Mouse (Mus musculus): ENCODE results near the gene Sart3.
A peak's percentile ranks its signal among the peaks of the same experiment; 100 is the strongest.

The Sart3 gene

GRCm38 (mm10) chr5:113723567-113724237 lies 48.6 kb downstream of the Sart3 start:
- DNase-seq = no peak

- DNase-seq = no peak
Measured at GRCm38 (mm10) chr5:113722224-113723013, 49.9 kb downstream of the Sart3 start.

GRCm38 (mm10) chr5:113719221-113719661 lies 53.1 kb downstream of the Sart3 start:
- no peak for DNase-seq

DNA sequence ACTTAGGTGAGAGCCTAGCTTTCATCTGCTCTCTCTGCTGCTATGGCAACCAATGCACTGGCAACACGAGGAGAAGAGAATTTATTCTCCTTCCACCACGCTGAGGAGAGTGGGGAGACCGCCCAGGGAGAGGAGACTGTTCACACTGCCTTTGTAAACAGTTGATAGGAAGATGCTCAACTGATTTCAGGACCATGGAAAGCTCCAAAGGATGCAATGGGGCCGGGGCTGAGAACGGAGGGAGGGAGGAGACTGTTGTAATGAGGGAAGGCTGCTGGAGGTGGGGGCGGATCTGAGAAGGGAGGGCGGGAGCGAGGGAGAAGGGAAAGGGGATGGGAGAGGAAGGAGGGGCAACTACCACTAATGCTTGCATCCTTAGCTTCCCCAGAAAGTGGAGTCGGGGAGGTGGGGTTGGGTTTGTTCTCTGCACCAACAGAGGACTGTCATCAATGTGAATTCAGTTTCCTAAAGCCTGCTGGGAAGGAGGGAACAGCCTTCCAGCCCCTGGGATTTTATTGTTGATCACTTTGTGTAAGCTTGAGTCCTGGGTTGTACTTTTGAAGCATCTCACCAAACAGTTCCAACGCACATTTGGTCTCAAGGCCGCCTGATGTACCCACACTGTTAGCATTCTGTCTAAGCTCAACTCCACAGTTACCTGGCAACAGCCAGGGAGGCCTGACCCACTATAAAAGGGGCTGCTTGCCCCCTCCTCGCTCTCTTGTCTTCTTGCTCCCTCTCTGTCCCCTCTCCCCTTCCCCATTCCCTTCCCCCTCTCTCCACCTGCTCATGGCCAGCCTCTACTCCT lies 55.5 kb downstream of the Sart3 start:
- peak; percentile 71 for DNase-seq

DNA sequence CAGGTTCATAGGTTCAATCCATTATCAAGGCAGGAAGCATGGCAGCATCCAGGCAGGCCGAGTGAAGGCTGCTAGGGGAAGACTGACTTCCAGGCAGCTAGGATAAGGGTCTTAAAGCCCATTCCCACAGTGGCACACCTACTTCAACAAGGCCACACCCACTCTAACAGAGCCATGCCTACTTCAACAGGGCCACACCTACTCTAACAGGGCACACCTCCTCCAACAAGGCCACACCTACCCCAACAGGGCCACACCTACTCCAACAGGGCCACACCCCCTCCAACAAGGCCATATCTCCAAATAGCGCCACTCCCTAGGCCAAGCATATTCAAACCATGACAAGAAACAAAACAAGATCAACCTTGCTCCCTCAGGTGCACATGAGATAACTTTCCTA lies 59.4 kb downstream of the Sart3 start:
- no peak for DNase-seq

GRCm38 (mm10) chr5:113703803-113704585 lies 68.3 kb downstream of the Sart3 start:
- peak; percentile 47 for DNase-seq

GRCm38 (mm10) chr5:113700388-113701023 lies 71.8 kb downstream of the Sart3 start:
- DNase-seq = no peak

GRCm38 (mm10) chr5:113694415-113694814 lies 77.9 kb downstream of the Sart3 start:
- DNase-seq = no peak

DNA sequence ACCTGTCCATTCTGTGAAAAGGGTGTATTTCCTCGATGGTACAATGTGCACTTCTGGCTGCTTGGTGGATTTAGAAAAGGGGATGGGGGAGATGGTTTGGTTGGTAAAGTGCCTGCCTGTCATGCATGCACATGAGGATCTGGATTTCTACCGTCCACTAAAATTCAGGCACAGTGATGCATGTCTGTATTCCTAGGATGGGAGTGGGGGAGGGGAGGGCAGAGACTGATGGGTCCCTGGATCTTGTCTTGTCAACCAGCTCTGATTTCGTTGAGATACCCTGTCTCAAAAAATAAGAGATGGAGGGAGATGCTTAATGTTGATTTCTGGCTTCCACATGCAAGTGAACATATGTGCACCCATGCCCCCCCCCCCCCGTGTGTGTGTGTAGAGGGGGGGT lies 78.3 kb downstream of the Sart3 start:
- DNase-seq = no peak

- no peak for DNase-seq
Measured at GRCm38 (mm10) chr5:113693196-113693755, 79.0 kb downstream of the Sart3 start.
